Mouse (Mus musculus): ENCODE data around the gene Fchsd2. TPM values are rescaled to one million over a fixed set of nuclear protein-coding genes. Genes with fewer than 3 reads are reported as not detected.

Fchsd2 gene
- polyA plus RNA-seq, 1 experiment, result 21.5 TPM

- H3K4me3 ChIP-seq (ENCODE audit: extremely low read depth, insufficient read depth, insufficient read length), result no peak overlapping the region
- H3K27ac ChIP-seq (ENCODE audit: insufficient read depth, low read length), result no peak overlapping the region
- 82% methylated on average over 2 of the region's 2 CpGs for WGBS
- H3K36me3 ChIP-seq (ENCODE audit: control insufficient read depth, insufficient read depth, low read length), result no peaks in the 10 kb centered on the region
- H3K27me3 ChIP-seq (ENCODE audit: control insufficient read depth, insufficient read depth, low read length), result no peaks in the 10 kb centered on the region
- H3K4me1 ChIP-seq (ENCODE audit: control insufficient read depth, insufficient read depth, insufficient read length), result peaks cover 13% of the 10 kb centered on the region; the same call in 1 of the 2 replicates
- DNase-seq (ENCODE audit: low read depth in 1 of 2, low spot score in 2 of 2), result no peak
- no peak for TF ChIP-seq POLR2A (IDR thresholded peaks at IDR 0.05; ENCODE audit: low read depth, low read length)
- TF ChIP-seq CTCF (IDR thresholded peaks at IDR 0.05; ENCODE audit: extremely low read depth, insufficient read depth, insufficient read length, insufficient replicate concordance), result no peak
Measured at GRCm38 (mm10) chr7:101053136-101053535, 39.5 kb upstream of the Fchsd2 start.

- no peak overlapping the region for H3K4me3 ChIP-seq (ENCODE audit: extremely low read depth, insufficient read depth, insufficient read length)
- TF ChIP-seq POLR2A (IDR thresholded peaks at IDR 0.05; ENCODE audit: low read depth, low read length), result no peak
- no peak for TF ChIP-seq CTCF (IDR thresholded peaks at IDR 0.05; ENCODE audit: extremely low read depth, insufficient read depth, insufficient read length, insufficient replicate concordance)
- no peaks in the 10 kb centered on the region for H3K27me3 ChIP-seq (ENCODE audit: control insufficient read depth, insufficient read depth, low read length)
- peaks cover 23% of the 10 kb centered on the region; the same call in 1 of the 2 replicates for H3K4me1 ChIP-seq (ENCODE audit: control insufficient read depth, insufficient read depth, insufficient read length)
- WGBS, result 32% methylated on average over 4 of the region's 4 CpGs
- H3K36me3 ChIP-seq (ENCODE audit: control insufficient read depth, insufficient read depth, low read length), result no peaks in the 10 kb centered on the region
- no peak for DNase-seq (ENCODE audit: low read depth in 1 of 2, low spot score in 2 of 2)
- no peak overlapping the region for H3K27ac ChIP-seq (ENCODE audit: insufficient read depth, low read length)
Measured at GRCm38 (mm10) chr7:101057309-101057708, 35.4 kb upstream of the Fchsd2 start.

- TF ChIP-seq POLR2A (IDR thresholded peaks at IDR 0.05; ENCODE audit: low read depth, low read length) (no peak), CTCF (IDR thresholded peaks at IDR 0.05; ENCODE audit: extremely low read depth, insufficient read depth, insufficient read length, insufficient replicate concordance) (no peak)
- H3K27ac ChIP-seq (ENCODE audit: insufficient read depth, low read length), result peak overlapping the region; percentile 63
- 26% methylated on average over 5 of the region's 5 CpGs for WGBS
Measured at GRCm38 (mm10) chr7:101059188-101059587, 33.5 kb upstream of the Fchsd2 start.

GRCm38 (mm10) chr7:101060476-101060875 lies 32.2 kb upstream of the Fchsd2 start:
- no peak for TF ChIP-seq POLR2A (IDR thresholded peaks at IDR 0.05; ENCODE audit: low read depth, low read length)
- no peak for TF ChIP-seq CTCF (IDR thresholded peaks at IDR 0.05; ENCODE audit: extremely low read depth, insufficient read depth, insufficient read length, insufficient replicate concordance)
- H3K4me3 ChIP-seq (ENCODE audit: extremely low read depth, insufficient read depth, insufficient read length), result peak overlapping the region; percentile 15; the same call in 1 of the 2 replicates
- H3K36me3 ChIP-seq (ENCODE audit: control insufficient read depth, insufficient read depth, low read length), result no peaks in the 10 kb centered on the region
- peak overlapping the region; percentile 72 for H3K27ac ChIP-seq (ENCODE audit: insufficient read depth, low read length)
- peak in 1 of 2 experiments; percentile 60 for DNase-seq (ENCODE audit: low read depth in 1 of 2, low spot score in 2 of 2)
- peaks cover 23% of the 10 kb centered on the region; the same call in 1 of the 2 replicates for H3K4me1 ChIP-seq (ENCODE audit: control insufficient read depth, insufficient read depth, insufficient read length)
- 5% methylated on average over 5 of the region's 5 CpGs for WGBS
- no peaks in the 10 kb centered on the region for H3K27me3 ChIP-seq (ENCODE audit: control insufficient read depth, insufficient read depth, low read length)

More at GRCm38 (mm10) chr7:101059188-101059587, 33.5 kb upstream of the Fchsd2 start:
- no peaks in the 10 kb centered on the region for H3K27me3 ChIP-seq (ENCODE audit: control insufficient read depth, insufficient read depth, low read length)
- no peak overlapping the region for H3K4me3 ChIP-seq (ENCODE audit: extremely low read depth, insufficient read depth, insufficient read length)
- peaks cover 23% of the 10 kb centered on the region; the same call in 1 of the 2 replicates for H3K4me1 ChIP-seq (ENCODE audit: control insufficient read depth, insufficient read depth, insufficient read length)
- peak in 1 of 2 experiments; percentile 71 for DNase-seq (ENCODE audit: low read depth in 1 of 2, low spot score in 2 of 2)
- no peaks in the 10 kb centered on the region for H3K36me3 ChIP-seq (ENCODE audit: control insufficient read depth, insufficient read depth, low read length)

- H3K27me3 ChIP-seq (ENCODE audit: control insufficient read depth, insufficient read depth, low read length), result no peaks in the 10 kb centered on the region
- peak; percentile 78; the same call in 1 of the 2 replicates for TF ChIP-seq CTCF (IDR thresholded peaks at IDR 0.05; ENCODE audit: extremely low read depth, insufficient read depth, insufficient read length, insufficient replicate concordance)
- no peak for TF ChIP-seq POLR2A (IDR thresholded peaks at IDR 0.05; ENCODE audit: low read depth, low read length)
- peak in 1 of 2 experiments; percentile 73 for DNase-seq (ENCODE audit: low read depth in 1 of 2, low spot score in 2 of 2)
- no peaks in the 10 kb centered on the region for H3K36me3 ChIP-seq (ENCODE audit: control insufficient read depth, insufficient read depth, low read length)
- H3K27ac ChIP-seq (ENCODE audit: insufficient read depth, low read length), result no peak overlapping the region
- 26% methylated on average over 17 of the region's 17 CpGs for WGBS
- peaks cover 23% of the 10 kb centered on the region; the same call in 1 of the 2 replicates for H3K4me1 ChIP-seq (ENCODE audit: control insufficient read depth, insufficient read depth, insufficient read length)
- H3K4me3 ChIP-seq (ENCODE audit: extremely low read depth, insufficient read depth, insufficient read length), result peak overlapping the region; percentile 44
Measured at GRCm38 (mm10) chr7:101061381-101061780, 31.3 kb upstream of the Fchsd2 start.

GRCm38 (mm10) chr7:101062246-101062645 lies 30.4 kb upstream of the Fchsd2 start:
- WGBS, result 93% methylated on average over 6 of the region's 6 CpGs
- H3K27me3 ChIP-seq (ENCODE audit: control insufficient read depth, insufficient read depth, low read length), result no peaks in the 10 kb centered on the region
- TF ChIP-seq CTCF (IDR thresholded peaks at IDR 0.05; ENCODE audit: extremely low read depth, insufficient read depth, insufficient read length, insufficient replicate concordance), result no peak
- TF ChIP-seq POLR2A (IDR thresholded peaks at IDR 0.05; ENCODE audit: low read depth, low read length), result no peak
- H3K4me1 ChIP-seq (ENCODE audit: control insufficient read depth, insufficient read depth, insufficient read length), result peaks cover 31% of the 10 kb centered on the region; the same call in 1 of the 2 replicates
- H3K36me3 ChIP-seq (ENCODE audit: control insufficient read depth, insufficient read depth, low read length), result no peaks in the 10 kb centered on the region
- H3K4me3 ChIP-seq (ENCODE audit: extremely low read depth, insufficient read depth, insufficient read length), result no peak overlapping the region
- no peak overlapping the region for H3K27ac ChIP-seq (ENCODE audit: insufficient read depth, low read length)
- no peak for DNase-seq (ENCODE audit: low read depth in 1 of 2, low spot score in 2 of 2)

GRCm38 (mm10) chr7:101063523-101063922 lies 29.1 kb upstream of the Fchsd2 start:
- Histone ChIP-seq H3K27ac (ENCODE audit: insufficient read depth, low read length) (no peak overlapping the region), H3K4me1 (ENCODE audit: control insufficient read depth, insufficient read depth, insufficient read length) (peaks cover 30% of the 10 kb centered on the region; the same call in 1 of the 2 replicates), H3K4me3 (ENCODE audit: extremely low read depth, insufficient read depth, insufficient read length) (no peak overlapping the region), H3K27me3 (ENCODE audit: control insufficient read depth, insufficient read depth, low read length) (no peaks in the 10 kb centered on the region), H3K36me3 (ENCODE audit: control insufficient read depth, insufficient read depth, low read length) (no peaks in the 10 kb centered on the region)
- TF ChIP-seq CTCF (IDR thresholded peaks at IDR 0.05; ENCODE audit: extremely low read depth, insufficient read depth, insufficient read length, insufficient replicate concordance) (no peak), POLR2A (IDR thresholded peaks at IDR 0.05; ENCODE audit: low read depth, low read length) (no peak)
- 71% methylated on average over 10 of the region's 10 CpGs for WGBS
- DNase-seq (ENCODE audit: low read depth in 1 of 2, low spot score in 2 of 2), result no peak
